Mouse (Mus musculus) G1E (cell line): ENCODE measurements around the gene Krtap16-1.

Experiments used
- CTCF ChIP-seq: IDR thresholded peaks from 2 replicates; pipeline ENCODE4 v1.5.1; 2012; ENCODE audit warnings: low read depth, low read length, inconsistent platforms, mixed read lengths
- GATA1 ChIP-seq: IDR thresholded peaks from 2 replicates; pipeline ENCODE4 v1.6.1; 2012; ENCODE audit warnings: borderline replicate concordance, low read length, inconsistent platforms, mixed read lengths
- GATA2 ChIP-seq: IDR thresholded peaks from 2 replicates; pipeline ENCODE4 v1.6.1; 2012; ENCODE audit warnings: low read depth, low read length, inconsistent platforms, borderline replicate concordance
- POLR2AphosphoS5 ChIP-seq: IDR thresholded peaks from 2 replicates; pipeline ENCODE4 v1.6.1; 2012; ENCODE audit warnings: low read depth, low read length, inconsistent platforms; ENCODE audit not compliant: insufficient replicate concordance
- TAL1 ChIP-seq: conservative IDR thresholded peaks from 2 replicates; pipeline ENCODE4 v1.6.1; 2012; ENCODE audit warnings: low read depth, low read length, inconsistent platforms, mixed read lengths

- TF ChIP-seq POLR2AphosphoS5 (no peak), GATA1 (no peak), CTCF (no peak), TAL1 (no peak), GATA2 (no peak)
These were observed 48.6 kb downstream of the Krtap16-1 start for GRCm38 (mm10) chr11:99937751-99938264.
